Mouse (Mus musculus) ES-E14 (cell line): ENCODE measurements around the gene Zmiz1. TPM values are rescaled to one million over a fixed set of nuclear protein-coding genes. Genes with fewer than 3 reads are reported as not detected.

ENCODE experiments used
- DNase-seq: peaks from one replicate; pipeline ENCODE4 v3.0.0-alpha.2; 2013; ENCODE audit warnings: low read depth, low spot score
- H3K27ac ChIP-seq: 2 replicates; pipeline ENCODE4 v1.5.1; 2012; ENCODE audit warnings: low read depth, mild to moderate bottlenecking, low read length, moderate library complexity, mixed read lengths; ENCODE audit not compliant: poor library complexity, insufficient read depth, severe bottlenecking
- H3K36me3 ChIP-seq: 2 replicates; pipeline ENCODE4 v1.6.1; 2012; ENCODE audit warnings: mild to moderate bottlenecking, low read length, moderate library complexity, mixed read lengths; ENCODE audit not compliant: control insufficient read depth, poor library complexity, insufficient read depth, severe bottlenecking
- H3K4me1 ChIP-seq, 2 experiments: fragments of 150-350 bp in 1 of 2; sonication (generic) in 1 of 2; 2 replicates each; pipeline ENCODE4 v1.6.1; 2012; ENCODE audit warnings: low read length in 2 of 2, mild to moderate bottlenecking in 1 of 2, mixed read lengths in 1 of 2; ENCODE audit not compliant: control insufficient read depth in 2 of 2, insufficient read depth in 2 of 2, poor library complexity in 1 of 2
- H3K4me3 ChIP-seq, 2 experiments: fragments of 150-350 bp in 1 of 2; sonication (generic) in 1 of 2; 2 replicates each; pipeline ENCODE4 v1.5.1; 2012; ENCODE audit warnings: low read length in 2 of 2, low read depth in 1 of 2, mild to moderate bottlenecking in 1 of 2, mixed read lengths in 1 of 2; ENCODE audit not compliant: insufficient read depth in 1 of 2, poor library complexity in 1 of 2, severe bottlenecking in 1 of 2
- H3K9ac ChIP-seq: 2 replicates; pipeline ENCODE4 v1.6.1; 2012; ENCODE audit warnings: low read depth, mild to moderate bottlenecking, low read length, mixed read lengths; ENCODE audit not compliant: poor library complexity, insufficient read depth, severe bottlenecking
- H3K9me3 ChIP-seq: fragments of 150-350 bp; sonication (generic); 2 replicates; pipeline ENCODE4 v1.6.1; 2012; ENCODE audit warnings: low read depth, mild to moderate bottlenecking, low read length; ENCODE audit not compliant: control insufficient read depth, insufficient read depth
- CHD2 ChIP-seq: IDR thresholded peaks from 2 replicates; pipeline ENCODE4 v1.6.1; 2014; ENCODE audit warnings: mild to moderate bottlenecking, low read depth, low read length, inconsistent platforms
- HCFC1 ChIP-seq: IDR thresholded peaks from 2 replicates; pipeline ENCODE4 v1.6.1; 2012; ENCODE audit warnings: low read length, inconsistent platforms, borderline replicate concordance; ENCODE audit not compliant: insufficient read depth
- MAFK ChIP-seq: IDR thresholded peaks from 2 replicates; pipeline ENCODE4 v1.6.1; 2014; ENCODE audit warnings: mild to moderate bottlenecking, low read depth, low read length, inconsistent platforms; ENCODE audit not compliant: insufficient read depth
- ZC3H11A ChIP-seq: IDR thresholded peaks from 2 replicates; pipeline ENCODE4 v1.6.1; 2012; ENCODE audit warnings: low read depth, mild to moderate bottlenecking, inconsistent platforms, low read length, borderline replicate concordance
- ZNF384 ChIP-seq: IDR thresholded peaks from 2 replicates; pipeline ENCODE4 v1.6.1; 2012; ENCODE audit warnings: low read depth, low read length, inconsistent platforms
- in situ Hi-C, 2 experiments: fragments of 600-800 bp; cut with MboI; formaldehyde crosslinking; loops; one replicate each; pipeline ENCODE4 v1.15.1; 2025; ENCODE audit warnings: low sequenced_read_pairs in 2 of 2, inconsistent platforms in 1 of 2; ENCODE audit not compliant: unreplicated experiment in 2 of 2
- total RNA-seq: library from RNA; depleted of rRNA; stranded (reverse); fragments of 300-350 nt; gene quantifications from 2 replicates; pipeline ENCODE4 v1.2.3, GENCODE M21; 2012

Zmiz1 gene
- total RNA-seq, 1 experiment = 16.9 TPM

GRCm38 (mm10) chr14:25533010-25533409 is 74.0 kb downstream of the Zmiz1 start:
- Histone ChIP-seq H3K27ac (no peak overlapping the region), H3K36me3 (no peaks in the 10 kb centered on the region), H3K4me3 (no peak overlapping the region), H3K9ac (no peak overlapping the region), H3K4me1 (no peaks in the 10 kb centered on the region), H3K9me3 (no peaks in the 10 kb centered on the region)
- DNase-seq = no peak
- no peak for TF ChIP-seq MAFK
- TF ChIP-seq CHD2 = no peak
- TF ChIP-seq ZC3H11A = no peak
- no peak for TF ChIP-seq ZNF384
- TF ChIP-seq HCFC1 = no peak
- in situ Hi-C loops = no loop called here

- H3K9me3 ChIP-seq = no peaks in the 10 kb centered on the region
- no peaks in the 10 kb centered on the region for H3K36me3 ChIP-seq
- no peak overlapping the region for H3K9ac ChIP-seq
- in situ Hi-C loops = no loop called here
- DNase-seq = no peak
- TF ChIP-seq ZNF384 (no peak), ZC3H11A (no peak), CHD2 (no peak), MAFK (no peak), HCFC1 (no peak)
- H3K4me1 ChIP-seq = no peaks in the 10 kb centered on the region
- H3K4me3 ChIP-seq = no peak overlapping the region
- H3K27ac ChIP-seq = no peak overlapping the region
Measured at GRCm38 (mm10) chr14:25533631-25534395, 74.8 kb downstream of the Zmiz1 start.

DNA sequence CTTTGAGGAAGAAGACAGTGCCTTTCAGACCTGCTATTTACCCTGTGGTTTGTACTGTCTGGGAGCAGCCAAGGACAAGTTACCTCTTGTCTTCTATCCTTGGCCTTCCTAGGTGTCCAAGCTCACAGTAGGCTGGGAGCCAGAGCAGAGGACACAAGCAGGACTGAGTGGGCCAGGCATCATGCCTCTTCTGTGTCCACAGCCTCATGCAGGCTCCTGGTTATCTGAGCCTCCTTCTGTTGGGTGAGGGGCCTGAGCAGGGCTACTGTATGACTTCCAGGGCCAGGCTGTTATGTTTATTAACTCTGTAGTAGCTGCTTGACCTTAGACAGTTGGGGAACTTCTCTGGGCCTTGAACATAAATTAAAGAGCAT is 75.4 kb downstream of the Zmiz1 start:
- in situ Hi-C loops = no loop called here
- no peak for DNase-seq
- Histone ChIP-seq H3K4me3 (no peak overlapping the region), H3K9me3 (no peaks in the 10 kb centered on the region), H3K36me3 (no peaks in the 10 kb centered on the region), H3K27ac (no peak overlapping the region), H3K4me1 (no peaks in the 10 kb centered on the region), H3K9ac (no peak overlapping the region)
- TF ChIP-seq HCFC1 (no peak), ZC3H11A (no peak), CHD2 (no peak), MAFK (no peak), ZNF384 (no peak)

DNA sequence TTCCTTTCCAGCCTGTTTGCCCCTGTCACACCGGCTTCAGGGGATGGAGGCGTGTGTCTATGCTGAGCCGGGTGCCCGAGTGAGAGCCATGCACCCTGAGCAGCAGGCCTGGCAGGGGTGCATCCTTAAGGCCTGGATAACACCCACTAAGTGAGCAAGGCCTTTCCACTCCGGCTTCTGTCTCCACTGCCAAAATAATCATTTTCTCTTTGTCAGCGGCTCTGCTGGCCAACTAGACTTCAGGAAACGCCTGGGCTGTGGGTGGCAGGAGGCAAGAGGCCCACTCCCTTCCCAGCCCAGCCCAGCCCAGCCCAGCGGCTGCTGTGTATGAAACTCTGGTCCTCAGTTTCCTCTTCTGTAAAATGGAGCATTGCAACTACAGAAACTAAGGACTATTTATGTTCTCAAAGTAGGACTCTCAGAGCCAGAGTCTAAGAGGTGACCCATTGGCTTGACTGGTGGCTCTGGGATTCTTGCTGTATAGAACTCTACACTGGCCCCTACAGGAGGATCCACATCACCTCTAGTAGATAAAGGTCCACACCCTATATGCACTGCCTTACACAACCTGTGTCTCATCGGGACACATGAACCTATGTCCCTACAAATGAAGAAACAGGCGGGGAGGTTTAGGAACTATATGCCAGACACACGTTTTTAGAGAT is 76.1 kb downstream of the Zmiz1 start:
- in situ Hi-C loops = no loop called here
- no peak for TF ChIP-seq ZNF384
- TF ChIP-seq CHD2 = no peak
- no peak for TF ChIP-seq HCFC1
- no peak for TF ChIP-seq ZC3H11A
- no peak for TF ChIP-seq MAFK
- no peaks in the 10 kb centered on the region for H3K9me3 ChIP-seq
- no peaks in the 10 kb centered on the region for H3K4me1 ChIP-seq
- H3K36me3 ChIP-seq = no peaks in the 10 kb centered on the region
- H3K9ac ChIP-seq = no peak overlapping the region
- H3K27ac ChIP-seq = no peak overlapping the region
- no peak overlapping the region for H3K4me3 ChIP-seq
- no peak for DNase-seq
